Mouse (Mus musculus) hindbrain, embryonic 12.5 days (tissue): ENCODE results near the gene Prss23. TPM values are rescaled to one million over a fixed set of nuclear protein-coding genes. Genes with fewer than 3 reads are reported as not detected.
A peak's percentile ranks its signal among the peaks of the same experiment; 100 is the strongest.

Source experiments
- ATAC-seq: fragments of 200-750 bp; cut with Nextera tagmentation; 2 replicates; pipeline ENCODE4 v1.8.0; 2017; ENCODE audit warnings: moderate TSS enrichment; ENCODE audit not compliant: low FRiP score
- H3K27ac ChIP-seq: fragments of 300-500 bp; sonication (generic); 2 replicates; pipeline ENCODE4 v1.5.1; 2016; ENCODE audit warnings: mild to moderate bottlenecking
- H3K27me3 ChIP-seq: fragments of 300-500 bp; sonication (generic); 2 replicates; pipeline ENCODE4 v1.6.1; 2016; ENCODE audit warnings: mild to moderate bottlenecking
- H3K36me3 ChIP-seq: fragments of 300-500 bp; sonication (generic); 2 replicates; pipeline ENCODE4 v1.6.1; 2016; ENCODE audit warnings: mild to moderate bottlenecking
- H3K4me1 ChIP-seq: fragments of 300-500 bp; sonication (generic); 2 replicates; pipeline ENCODE4 v1.6.1; 2016
- H3K4me2 ChIP-seq: fragments of 300-500 bp; sonication (generic); replicated peaks from 2 replicates; pipeline ENCODE4 v1.6.1; 2016; ENCODE audit warnings: mild to moderate bottlenecking
- H3K4me3 ChIP-seq: fragments of 300-500 bp; sonication (generic); 2 replicates; pipeline ENCODE4 v1.5.1; 2016; ENCODE audit warnings: mild to moderate bottlenecking
- H3K9ac ChIP-seq: fragments of 300-500 bp; sonication (generic); 2 replicates; pipeline ENCODE4 v1.6.1; 2016; ENCODE audit warnings: mild to moderate bottlenecking, moderate library complexity
- H3K9me3 ChIP-seq: fragments of 300-500 bp; sonication (generic); replicated peaks from 2 replicates; pipeline ENCODE4 v1.6.1; 2016; ENCODE audit warnings: mild to moderate bottlenecking
- WGBS: fragments of 180-500 bp; shearing (Covaris S2); methylation state at CpG from one replicate; pipeline ENCODE4 v1.1.7; 2016; 5-methylcytosine and 5-hydroxymethylcytosine counted together
- polyA plus RNA-seq: library from polyadenylated mRNA; unstranded; fragments of >200 nt; fragmentation: Nextera tagmentation; extraction: Ambion mirVana; gene quantifications from 2 replicates; pipeline ENCODE4 v1.2.1, GENCODE M21; 2016

Gene Prss23
- polyA plus RNA-seq, 1 experiment from 2014 or later, result 24.0 TPM

DNA sequence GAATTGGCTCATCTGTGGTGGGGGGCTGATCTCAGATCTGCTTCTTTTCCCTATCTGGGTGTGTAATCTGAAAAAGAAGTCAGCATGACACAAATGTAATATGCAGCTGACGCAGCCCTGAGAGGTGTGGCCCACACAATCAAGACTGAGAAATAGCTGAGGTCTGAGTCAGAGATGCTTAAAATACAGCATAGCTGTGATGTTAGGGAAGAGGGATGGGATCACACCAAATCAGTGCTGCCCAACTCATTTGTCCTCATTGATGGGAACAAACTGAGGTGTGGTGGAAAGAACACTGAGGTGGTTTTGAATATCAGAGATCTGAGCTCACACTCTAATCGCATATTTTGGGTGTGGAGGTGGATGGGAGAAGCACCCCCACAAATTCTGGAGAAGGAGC lies 14.0 kb upstream of the Prss23 start:
- H3K36me3 ChIP-seq, result no peaks in the 10 kb centered on the region
- H3K9ac ChIP-seq, result no peak overlapping the region
- H3K9me3 ChIP-seq, result no peaks in the 10 kb centered on the region
- 90% methylated on average over 2 of the region's 2 CpGs for WGBS
- H3K4me1 ChIP-seq, result no peaks in the 10 kb centered on the region
- no peak overlapping the region for H3K4me2 ChIP-seq
- H3K4me3 ChIP-seq, result no peak overlapping the region
- no peak for ATAC-seq
- H3K27ac ChIP-seq, result no peak overlapping the region
- no peaks in the 10 kb centered on the region for H3K27me3 ChIP-seq

DNA sequence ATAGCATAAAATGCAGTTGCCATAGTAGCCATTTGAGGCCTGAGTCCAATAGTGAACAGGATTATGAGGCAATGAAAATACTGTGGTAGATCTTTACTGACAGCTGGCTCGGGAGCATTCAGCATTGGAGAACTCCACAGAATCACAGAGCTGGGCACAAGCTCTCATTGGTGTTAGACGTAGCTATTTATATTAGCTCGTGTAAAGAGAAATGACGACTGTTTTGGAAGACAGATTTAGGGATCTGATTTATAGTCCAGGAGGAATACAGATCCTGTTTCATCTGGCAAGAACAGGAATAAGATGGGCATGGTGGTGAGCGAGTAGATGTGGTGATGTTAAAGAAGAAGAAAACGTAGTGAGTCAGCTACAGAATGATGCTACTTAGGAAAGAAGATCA lies 12.4 kb upstream of the Prss23 start:
- no peak for ATAC-seq
- Histone ChIP-seq H3K9ac (no peak overlapping the region), H3K27me3 (no peaks in the 10 kb centered on the region), H3K9me3 (no peaks in the 10 kb centered on the region), H3K4me3 (no peak overlapping the region), H3K4me1 (no peaks in the 10 kb centered on the region), H3K4me2 (no peak overlapping the region), H3K27ac (no peak overlapping the region), H3K36me3 (no peaks in the 10 kb centered on the region)
- 85% methylated on average over 6 of the region's 6 CpGs for WGBS

DNA sequence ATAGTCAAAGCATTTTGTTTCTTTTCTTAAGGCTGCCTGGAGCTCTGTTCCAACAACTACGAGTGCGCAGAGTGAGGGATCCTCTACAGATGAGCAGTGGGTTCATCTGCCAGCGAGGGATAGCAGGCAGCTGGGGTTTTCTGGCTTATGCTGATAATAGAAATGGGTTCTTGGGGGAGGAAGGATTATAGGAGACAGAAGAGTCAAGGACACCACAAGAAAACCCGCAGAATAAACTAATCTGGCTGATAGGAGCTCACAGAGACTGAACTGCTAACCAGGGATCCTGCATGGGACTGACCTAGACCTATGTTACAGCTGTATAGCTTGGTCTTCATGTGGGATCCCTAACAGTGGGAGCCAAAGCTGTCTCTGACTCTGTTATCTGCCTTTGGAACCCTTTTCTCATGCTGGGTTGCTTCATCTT lies 456 bp upstream of the Prss23 start:
- no peak overlapping the region for H3K4me2 ChIP-seq
- no peak for ATAC-seq
- WGBS, result 80% methylated on average over 4 of the region's 4 CpGs
- no peaks in the 10 kb centered on the region for H3K27me3 ChIP-seq
- H3K27ac ChIP-seq, result no peak overlapping the region
- no peaks in the 10 kb centered on the region for H3K4me1 ChIP-seq
- no peaks in the 10 kb centered on the region for H3K9me3 ChIP-seq
- no peak overlapping the region for H3K4me3 ChIP-seq
- no peaks in the 10 kb centered on the region for H3K36me3 ChIP-seq
- H3K9ac ChIP-seq, result no peak overlapping the region

DNA sequence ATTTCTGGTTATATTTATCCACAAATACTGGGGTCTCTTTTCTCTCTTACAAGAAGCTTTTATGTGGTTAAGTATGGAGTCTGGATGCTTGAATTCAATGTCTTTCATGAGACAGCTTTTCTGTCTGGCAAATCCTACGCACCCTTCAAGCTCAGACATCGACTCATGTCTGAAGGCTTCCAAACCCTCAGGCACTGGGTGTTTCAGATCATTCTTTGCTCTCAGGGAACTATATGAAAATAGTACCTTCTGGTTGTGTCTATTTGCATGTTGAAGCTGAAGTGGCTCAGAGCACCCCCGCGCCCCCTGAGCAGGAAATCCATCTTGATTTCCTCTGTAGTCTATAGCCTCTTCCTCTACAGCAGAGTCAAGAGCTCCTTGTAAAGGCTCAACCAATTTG lies 3.2 kb downstream of the Prss23 start:
- H3K4me2 ChIP-seq, result no peak overlapping the region
- WGBS, result 92% methylated on average over 4 of the region's 4 CpGs
- H3K27ac ChIP-seq, result no peak overlapping the region
- no peak overlapping the region for H3K9ac ChIP-seq
- H3K4me1 ChIP-seq, result no peaks in the 10 kb centered on the region
- ATAC-seq, result no peak
- H3K4me3 ChIP-seq, result no peak overlapping the region
- H3K27me3 ChIP-seq, result no peaks in the 10 kb centered on the region
- no peaks in the 10 kb centered on the region for H3K36me3 ChIP-seq
- H3K9me3 ChIP-seq, result no peaks in the 10 kb centered on the region

DNA sequence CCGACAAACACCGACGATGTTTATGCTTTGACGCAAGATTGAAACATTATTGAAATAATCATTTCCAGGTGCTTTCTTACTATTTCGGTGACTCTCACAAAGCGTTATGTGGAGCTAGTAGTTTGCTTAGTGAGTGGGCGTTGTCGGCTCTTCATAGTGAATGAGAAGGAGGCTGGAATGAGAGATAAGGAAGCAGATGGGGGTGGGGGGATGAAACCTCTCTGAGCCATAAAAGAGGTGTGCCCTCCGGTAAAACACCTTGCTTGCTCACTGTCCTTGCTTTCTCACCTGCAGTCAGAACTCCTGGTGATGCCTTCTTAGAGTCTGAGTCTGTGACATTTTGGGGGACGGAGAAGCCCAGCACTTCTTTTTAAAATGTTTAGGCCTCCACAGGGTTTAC lies 4.8 kb downstream of the Prss23 start:
- Histone ChIP-seq H3K27me3 (peaks cover 4% of the 10 kb centered on the region; the same call in 1 of the 2 replicates), H3K4me3 (no peak overlapping the region), H3K9ac (no peak overlapping the region), H3K4me2 (no peak overlapping the region), H3K9me3 (no peaks in the 10 kb centered on the region), H3K36me3 (no peaks in the 10 kb centered on the region), H3K27ac (no peak overlapping the region), H3K4me1 (peaks cover 6% of the 10 kb centered on the region)
- ATAC-seq, result no peak
- 74% methylated on average over 10 of the region's 10 CpGs for WGBS

DNA sequence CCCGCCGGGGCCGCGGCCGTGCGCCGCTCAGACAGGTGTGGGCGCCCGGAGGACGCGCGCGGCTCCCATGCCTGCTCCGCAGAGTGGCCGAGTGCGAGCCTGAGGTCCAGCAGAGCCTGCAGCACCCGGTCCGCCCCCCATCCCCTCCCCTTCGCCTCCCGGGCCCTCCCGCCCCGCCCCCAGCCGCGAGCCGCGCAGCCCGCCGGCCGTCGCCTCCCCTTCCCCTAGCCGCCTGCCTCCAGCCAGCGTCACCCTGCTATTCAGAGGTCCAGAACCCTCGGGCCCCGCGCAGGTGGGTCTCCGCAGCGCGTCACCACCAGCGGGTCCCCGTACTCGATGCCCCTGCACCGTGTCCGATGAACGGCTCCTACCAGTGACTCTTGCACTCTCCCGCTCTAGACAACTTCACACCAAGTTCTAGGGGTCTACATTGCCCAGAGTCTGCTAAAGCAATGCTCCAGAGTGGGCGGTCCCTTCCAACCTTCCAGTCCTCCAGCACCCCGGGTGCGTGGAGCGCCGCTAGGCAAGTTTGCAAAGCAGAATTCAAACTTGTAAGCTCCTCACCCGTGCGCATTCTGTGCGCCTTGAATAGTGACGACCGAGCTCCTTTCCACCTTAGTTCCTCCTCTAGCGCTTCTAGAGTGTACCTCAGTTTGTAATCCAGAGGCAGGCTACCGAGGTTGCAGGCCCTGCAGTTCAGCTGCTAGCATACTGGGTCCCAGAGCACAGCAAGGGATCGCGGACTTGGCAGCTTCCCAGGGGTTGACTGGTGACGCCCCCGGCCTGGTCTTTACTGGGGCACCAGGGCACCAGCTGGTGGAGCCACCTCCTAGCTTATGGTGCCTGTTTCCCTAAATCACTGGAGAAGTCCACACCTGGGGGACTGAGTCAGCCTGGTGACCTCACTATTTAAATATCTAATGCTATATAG lies 9.3 kb downstream of the Prss23 start:
- H3K27ac ChIP-seq, result no peak overlapping the region
- no peaks in the 10 kb centered on the region for H3K36me3 ChIP-seq
- under 1% methylated on average over 57 of the region's 61 CpGs for WGBS
- peak overlapping the region; percentile 73 for H3K9ac ChIP-seq
- peaks cover 6% of the 10 kb centered on the region; the same call in 1 of the 2 replicates for H3K27me3 ChIP-seq
- H3K4me3 ChIP-seq, result peak overlapping the region; percentile 78
- ATAC-seq, result peak; percentile 88
- no peaks in the 10 kb centered on the region for H3K9me3 ChIP-seq
- peaks cover 17% of the 10 kb centered on the region for H3K4me1 ChIP-seq
- peak overlapping the region; percentile 95 for H3K4me2 ChIP-seq

DNA sequence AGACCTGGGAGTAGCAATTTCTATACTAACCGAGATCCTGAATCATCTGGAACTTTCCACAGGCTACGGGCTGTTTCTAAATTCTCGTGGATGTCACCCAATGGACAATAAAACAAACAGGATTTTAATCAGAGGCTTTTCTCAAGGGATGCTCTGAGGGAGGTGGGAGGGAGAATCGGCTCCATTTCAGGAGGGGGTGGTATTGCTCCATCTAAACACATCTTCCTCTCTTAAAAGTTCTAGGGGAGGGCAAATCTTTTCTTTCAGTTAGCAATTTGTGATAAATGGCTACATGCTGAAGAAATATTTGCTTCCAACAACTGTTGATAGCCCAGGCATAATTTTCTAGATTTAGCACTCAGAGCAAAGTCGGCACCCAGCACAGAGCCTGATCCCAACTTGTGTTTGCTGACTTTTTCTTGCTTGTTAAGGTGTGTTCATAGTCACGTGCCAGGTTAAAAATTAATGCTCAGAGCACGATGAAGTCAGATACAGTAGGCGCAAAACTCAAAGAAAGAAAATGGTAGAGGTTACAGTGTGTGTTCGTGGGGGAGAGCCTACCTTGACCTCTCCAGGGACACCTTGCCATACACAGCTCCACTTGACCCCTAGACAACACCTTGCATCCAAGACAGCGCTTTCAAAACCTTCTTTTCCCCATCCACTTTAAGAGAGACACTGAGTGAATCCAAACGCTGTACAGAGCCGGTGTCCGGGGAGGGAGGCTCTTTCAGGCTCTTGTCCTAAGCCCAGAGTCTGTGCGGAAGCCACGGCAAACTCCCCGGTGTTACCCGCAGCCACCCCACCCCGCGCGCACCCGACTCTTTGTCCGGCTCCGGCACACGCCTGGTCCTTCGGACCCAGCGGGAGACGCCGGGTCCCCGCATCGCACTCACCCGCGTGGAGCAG lies 10.2 kb downstream of the Prss23 start:
- ATAC-seq, result peak; percentile 75
- Histone ChIP-seq H3K4me3 (peak overlapping the region; percentile 78), H3K36me3 (no peaks in the 10 kb centered on the region), H3K9me3 (no peaks in the 10 kb centered on the region), H3K4me1 (peaks cover 17% of the 10 kb centered on the region), H3K27me3 (peaks cover 6% of the 10 kb centered on the region; the same call in 1 of the 2 replicates), H3K27ac (no peak overlapping the region), H3K9ac (peak overlapping the region; percentile 73), H3K4me2 (peak overlapping the region; percentile 95)
- WGBS, result 8% methylated on average over 32 of the region's 32 CpGs

DNA sequence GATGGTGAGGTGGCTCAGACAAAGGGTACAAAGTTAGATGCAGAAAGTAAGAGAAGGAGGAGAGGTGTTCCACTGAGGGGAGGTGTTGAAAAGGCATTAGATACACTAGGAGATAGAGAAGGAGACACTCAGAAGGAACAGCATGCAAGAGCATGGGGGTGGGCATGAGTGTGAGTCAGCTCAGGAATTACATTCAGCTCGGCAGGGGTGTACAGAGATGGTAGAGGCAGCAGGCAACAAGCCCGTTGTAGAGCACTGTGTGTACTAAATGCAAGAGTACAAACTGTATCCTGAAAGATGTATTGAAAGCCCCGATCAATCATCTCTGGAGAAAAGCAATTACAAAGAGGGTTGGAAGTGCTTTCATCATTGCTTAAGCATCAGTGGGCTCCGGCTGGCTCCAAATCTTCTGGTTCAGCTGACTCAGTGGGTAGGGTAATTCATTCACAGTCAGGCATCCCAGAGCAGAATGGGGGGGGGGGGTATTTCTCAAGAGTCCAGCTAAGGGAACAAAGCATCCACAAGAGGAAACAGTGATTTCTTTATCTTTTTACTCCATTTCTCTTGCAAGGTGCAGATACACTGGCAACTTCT lies 15.0 kb downstream of the Prss23 start:
- no peak overlapping the region for H3K4me2 ChIP-seq
- no peak overlapping the region for H3K27ac ChIP-seq
- no peak for ATAC-seq
- no peaks in the 10 kb centered on the region for H3K36me3 ChIP-seq
- WGBS, result 39% methylated on average over 4 of the region's 4 CpGs
- no peak overlapping the region for H3K9ac ChIP-seq
- H3K27me3 ChIP-seq, result peaks cover 3% of the 10 kb centered on the region; the same call in 1 of the 2 replicates
- H3K4me3 ChIP-seq, result no peak overlapping the region
- peaks cover 11% of the 10 kb centered on the region; the same call in 1 of the 2 replicates for H3K4me1 ChIP-seq
- H3K9me3 ChIP-seq, result no peaks in the 10 kb centered on the region

DNA sequence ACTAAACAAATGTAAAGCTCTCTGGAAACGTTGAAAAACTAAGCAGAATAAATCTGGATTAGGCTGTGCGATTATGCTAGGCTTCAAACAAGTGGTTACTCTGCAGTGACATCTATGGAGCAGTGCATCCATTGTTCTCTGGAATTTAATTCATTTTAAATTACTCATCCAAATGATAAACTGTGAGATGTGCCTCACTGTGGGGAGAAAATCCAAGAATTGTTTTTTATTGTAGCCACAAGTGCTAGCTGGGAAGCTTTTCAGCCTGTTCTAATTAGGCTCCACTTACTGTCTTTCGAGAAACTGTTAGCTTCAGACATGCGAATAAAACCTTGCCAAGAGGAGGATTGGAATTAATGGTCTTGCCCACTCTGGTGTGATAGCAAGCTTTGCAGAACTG lies 18.3 kb downstream of the Prss23 start:
- Histone ChIP-seq H3K9ac (no peak overlapping the region), H3K27ac (no peak overlapping the region), H3K9me3 (no peaks in the 10 kb centered on the region), H3K36me3 (no peaks in the 10 kb centered on the region), H3K27me3 (no peaks in the 10 kb centered on the region), H3K4me3 (no peak overlapping the region), H3K4me1 (no peaks in the 10 kb centered on the region), H3K4me2 (no peak overlapping the region)
- WGBS, result 74% methylated on average over 4 of the region's 4 CpGs
- no peak for ATAC-seq

DNA sequence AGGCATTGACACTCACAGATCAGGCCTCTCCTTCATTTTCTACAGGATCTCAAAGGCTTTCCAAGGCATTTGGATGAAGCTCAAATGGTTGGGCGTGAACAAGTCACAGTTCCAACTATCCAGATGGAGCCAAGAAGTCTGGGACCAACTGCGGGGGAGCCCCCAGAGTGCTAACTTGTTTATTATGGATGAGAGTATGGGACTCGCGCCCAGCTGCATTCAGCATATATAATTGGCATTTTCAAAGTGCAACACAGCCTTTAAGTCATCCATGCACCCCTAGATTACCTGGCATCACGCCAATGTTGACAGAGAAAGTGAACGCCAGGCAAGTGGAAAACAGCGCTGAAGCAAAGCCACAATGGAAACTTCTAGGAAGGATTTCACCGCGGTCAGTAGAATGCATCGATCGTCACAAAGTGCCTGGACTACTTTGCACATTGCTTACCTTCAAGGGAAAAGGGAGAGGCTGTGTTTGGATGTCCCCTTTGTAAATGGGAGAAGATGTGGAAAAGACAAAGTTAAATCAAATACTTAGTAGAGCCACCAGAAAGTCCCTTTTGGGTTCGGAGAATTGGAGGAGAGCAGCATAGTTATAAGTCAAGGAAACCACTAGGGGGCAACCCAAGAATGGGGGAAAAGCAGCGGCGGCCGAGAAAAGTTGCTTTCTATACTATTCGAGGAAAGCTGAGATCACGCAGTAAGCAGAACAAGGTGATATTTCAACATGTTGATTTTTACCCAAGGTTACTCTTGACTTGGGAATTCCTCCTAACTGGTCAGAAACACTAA lies 27.3 kb downstream of the Prss23 start:
- Histone ChIP-seq H3K4me1 (0 out of 2 replicates have a peak, but pooled peaks cover 3% of the 10 kb centered on the region), H3K9me3 (no peaks in the 10 kb centered on the region), H3K36me3 (no peaks in the 10 kb centered on the region), H3K27ac (no peak overlapping the region), H3K4me2 (0 out of 2 replicates have a peak overlapping the region, but pooled peaks have one; percentile 23), H3K27me3 (no peaks in the 10 kb centered on the region; the same call in 1 of the 2 replicates), H3K4me3 (no peak overlapping the region), H3K9ac (no peak overlapping the region)
- ATAC-seq, result peak; percentile 57; the same call in 1 of the 2 replicates
- 35% methylated on average over 17 of the region's 17 CpGs for WGBS

DNA sequence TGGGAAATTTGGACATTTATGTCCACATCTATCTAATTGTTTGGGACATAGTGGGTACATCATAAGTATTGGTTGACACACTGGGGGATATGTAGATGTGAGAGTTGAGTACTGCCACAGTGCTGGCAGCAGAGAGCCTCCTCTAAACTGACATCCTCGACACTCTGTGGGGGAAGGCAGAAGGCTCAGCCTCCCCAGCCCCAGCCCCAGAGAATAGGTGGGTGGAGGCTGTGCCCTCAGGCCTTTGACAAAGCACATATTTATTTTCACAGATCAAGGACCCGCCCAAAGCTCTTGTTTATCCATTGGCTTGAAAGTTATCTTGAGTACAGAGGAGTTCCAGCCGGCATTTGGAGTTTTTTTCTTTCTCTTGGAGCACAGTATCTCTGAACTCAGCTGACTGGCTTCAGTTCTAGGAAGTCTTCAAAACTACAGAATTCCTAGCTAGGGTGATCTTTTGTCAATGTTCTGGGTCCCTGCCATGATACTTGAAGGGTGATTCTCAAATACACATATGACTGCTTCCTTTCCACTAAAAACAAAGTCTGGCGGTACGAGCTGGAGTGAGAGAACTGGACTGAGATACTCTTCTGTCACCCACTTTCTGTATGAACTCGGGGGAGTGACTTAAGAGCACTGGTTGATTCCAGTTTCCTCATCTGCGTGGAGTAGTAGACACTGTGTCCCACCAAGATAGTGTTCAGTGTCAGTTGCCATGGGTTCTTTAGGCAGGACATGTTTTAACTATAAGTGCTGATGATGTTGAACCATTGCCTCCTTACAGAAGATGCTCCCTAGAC lies 43.0 kb downstream of the Prss23 start:
- no peak overlapping the region for H3K27ac ChIP-seq
- H3K27me3 ChIP-seq, result no peaks in the 10 kb centered on the region
- H3K4me2 ChIP-seq, result no peak overlapping the region
- WGBS, result 70% methylated on average over 7 of the region's 7 CpGs
- no peak for ATAC-seq
- no peaks in the 10 kb centered on the region for H3K4me1 ChIP-seq
- H3K36me3 ChIP-seq, result no peaks in the 10 kb centered on the region
- H3K9me3 ChIP-seq, result 0 out of 2 replicates have a peak, but pooled peaks cover 4% of the 10 kb centered on the region
- no peak overlapping the region for H3K4me3 ChIP-seq
- no peak overlapping the region for H3K9ac ChIP-seq
